In the genomic region with DNA sequence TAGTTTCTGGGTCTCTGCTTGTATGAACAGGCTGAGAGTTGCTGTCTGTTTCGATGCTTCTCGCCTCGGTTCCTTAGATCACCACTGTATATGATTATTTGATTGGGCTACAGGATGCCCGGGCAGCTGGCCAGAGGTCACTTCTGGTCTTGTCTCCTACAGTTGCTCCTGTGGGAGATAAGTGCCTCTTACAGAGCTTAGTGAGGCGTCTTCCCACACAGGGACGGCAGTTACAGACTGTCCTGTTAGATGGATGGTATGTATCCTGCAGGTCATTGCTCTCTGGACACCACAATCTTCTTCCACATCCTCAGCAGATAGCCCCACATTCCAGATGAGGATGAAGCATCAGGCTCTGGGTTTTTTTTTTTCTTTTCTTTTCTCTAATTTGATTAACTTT, we compare ENCODE assay signal across 22 mouse cellular contexts. TPM values are rescaled to one million over a fixed set of nuclear protein-coding genes. Genes with fewer than 3 reads are reported as not detected.
A peak's percentile ranks its signal among the peaks of the same experiment; 100 is the strongest.
DNase-seq lines count a peak whose midpoint lies in the region; ATAC-seq and TF ChIP-seq lines count a peak whose summit lies in the region.
"Had no signal": no experiment of that assay in that cellular context is flagged by ENCODE, and none has a peak within 500 bp of the region (broad histone marks: within the 10 kb centered on the region; RNA-seq: fewer than 3 reads in every experiment).

No protein-coding gene starts in this region.

- no peaks in the 10 kb centered on the region; the same call in 1 of the 2 replicates for H3K27me3 ChIP-seq in heart, adult 2 months (ENCODE audit: control insufficient read depth, insufficient read depth, low read length)
- H3K27me3 ChIP-seq in liver, adult 2 months (ENCODE audit: control insufficient read depth, insufficient read depth, low read length): no peaks in the 10 kb centered on the region
- H3K27me3 ChIP-seq in liver, embryonic 11.5 days (replicated peaks; ENCODE audit: control insufficient read depth, insufficient read depth, low read length): no peaks in the 10 kb centered on the region
- H3K27me3 ChIP-seq in forebrain, postnatal 0 days (ENCODE audit: insufficient read depth, low read length): no peaks in the 10 kb centered on the region
- H3K27me3 ChIP-seq: CH12.LX, Patski had no signal

- no peak for TF ChIP-seq POLR2A in heart, adult 2 months (IDR thresholded peaks at IDR 0.05; ENCODE audit: insufficient read depth, low read depth, low read length)
- no peak for TF ChIP-seq POLR2A in liver, adult 2 months (IDR thresholded peaks at IDR 0.05; ENCODE audit: extremely low read depth, insufficient read depth, low read length)

- no peak overlapping the region for H3K4me2 ChIP-seq in liver, embryonic 11.5 days
- H3K4me2 ChIP-seq in forebrain, postnatal 0 days (ENCODE audit: low read depth): no peak overlapping the region

- H3K4me3 ChIP-seq in heart, adult 2 months: no peak overlapping the region
- H3K4me3 ChIP-seq in liver, adult 2 months (ENCODE audit: insufficient read depth, low read depth, low read length): no peak overlapping the region
- H3K4me3 ChIP-seq in liver, embryonic 11.5 days (ENCODE audit: low read depth, low read length): no peak overlapping the region
- H3K4me3 ChIP-seq in forebrain, postnatal 0 days (ENCODE audit: low read depth, low read length): no peak overlapping the region

- no peak for TF ChIP-seq EP300 in heart, adult 2 months (IDR thresholded peaks at IDR 0.05; ENCODE audit: insufficient read depth, low read depth, low read length)

- no peak overlapping the region for H3K9ac ChIP-seq in heart, adult 2 months (ENCODE audit: low read depth, low read length)
- H3K9ac ChIP-seq in liver, adult 2 months (ENCODE audit: low read depth, low read length): no peak overlapping the region
- no peak overlapping the region for H3K9ac ChIP-seq in liver, embryonic 11.5 days (ENCODE audit: low read depth, low read length)
- H3K9ac ChIP-seq in forebrain, postnatal 0 days: no peak overlapping the region

- no peaks in the 10 kb centered on the region; the same call in 1 of the 2 replicates for H3K9me3 ChIP-seq in liver, embryonic 11.5 days (ENCODE audit: control insufficient read depth, low read length)
- H3K9me3 ChIP-seq in forebrain, postnatal 0 days (ENCODE audit: low read length): no peaks in the 10 kb centered on the region

- DNase-seq in heart, adult 11 months: peak; percentile 58
- no peak for DNase-seq in heart, adult 2 months
- peak; percentile 42 for DNase-seq in liver, adult 2 months (ENCODE audit: extremely low read depth, low read depth, low spot score)
- DNase-seq in liver, embryonic 11.5 days (ENCODE audit: low spot score): no peak
- DNase-seq in MN1 (ENCODE audit: low spot score): peak; percentile 30
- no peak for DNase-seq in forebrain, postnatal 0 days
- DNase-seq: adrenal gland, adult 2 months; adrenal gland, adult 8-10 months; adrenal gland, postnatal 10 days; adrenal gland, postnatal 14 days; adrenal gland, postnatal 25 days; adrenal gland, postnatal 36 days; B cell, adult 2 months; cerebellum, adult 11 months; cerebellum, adult 11-12 months; cerebellum, adult 18-20 months; cerebellum, adult 2 months had no signal

- no peak for TF ChIP-seq CTCF in heart, adult 2 months (IDR thresholded peaks at IDR 0.05)
- no peak for TF ChIP-seq CTCF in liver, adult 2 months (IDR thresholded peaks at IDR 0.05; ENCODE audit: low read depth, low read length)
- no peak for TF ChIP-seq CTCF in forebrain, postnatal 0 days (IDR thresholded peaks at IDR 0.05; ENCODE audit: low read depth)

- H3K36me3 ChIP-seq in heart, adult 2 months (ENCODE audit: control insufficient read depth, insufficient read depth, low read length): no peaks in the 10 kb centered on the region
- no peaks in the 10 kb centered on the region for H3K36me3 ChIP-seq in liver, adult 2 months (ENCODE audit: control insufficient read depth, insufficient read depth, low read length)
- H3K36me3 ChIP-seq in liver, embryonic 11.5 days (ENCODE audit: control insufficient read depth, insufficient read depth, low read length): no peaks in the 10 kb centered on the region
- no peaks in the 10 kb centered on the region for H3K36me3 ChIP-seq in forebrain, postnatal 0 days (ENCODE audit: insufficient read depth)
- H3K36me3 ChIP-seq: G1E had no signal

- no peaks in the 10 kb centered on the region for H3K79me2 ChIP-seq in heart, adult 2 months (replicated peaks; ENCODE audit: control insufficient read depth, insufficient read depth, low read length)
- H3K79me2 ChIP-seq in liver, adult 2 months (ENCODE audit: control insufficient read depth, insufficient read depth, low read length): no peaks in the 10 kb centered on the region

- WGBS in heart, adult 2 months: 29% methylated on average over 6 of the region's 6 CpGs
- 73% methylated on average over 6 of the region's 6 CpGs for WGBS in liver, adult 2 months
- 63% methylated on average over 6 of the region's 6 CpGs for WGBS in liver, embryonic 11.5 days
- 89% methylated on average over 6 of the region's 6 CpGs for WGBS in forebrain, postnatal 0 days

- H3K27ac ChIP-seq in heart, adult 2 months: no peak overlapping the region
- no peak overlapping the region for H3K27ac ChIP-seq in liver, adult 2 months (replicated peaks; ENCODE audit: insufficient read depth, low read depth, low read length)
- no peak overlapping the region for H3K27ac ChIP-seq in liver, embryonic 11.5 days (ENCODE audit: low read depth, low read length)
- H3K27ac ChIP-seq in forebrain, postnatal 0 days (ENCODE audit: low read depth, low read length): no peak overlapping the region

- H3K4me1 ChIP-seq in heart, adult 2 months (ENCODE audit: control insufficient read depth, insufficient read depth, low read length): no peaks in the 10 kb centered on the region
- no peaks in the 10 kb centered on the region for H3K4me1 ChIP-seq in liver, adult 2 months (ENCODE audit: control insufficient read depth, insufficient read depth, low read length)
- no peaks in the 10 kb centered on the region for H3K4me1 ChIP-seq in liver, embryonic 11.5 days (replicated peaks; ENCODE audit: control insufficient read depth, insufficient read depth, low read length)
- no peaks in the 10 kb centered on the region for H3K4me1 ChIP-seq in forebrain, postnatal 0 days (ENCODE audit: insufficient read depth)

- intact Hi-C loops in heart, adult 2 months (cut with DNase I): no loop called here

- no peak for ATAC-seq in liver, embryonic 11.5 days (replicated peaks; ENCODE audit: low FRiP score)
- ATAC-seq in forebrain, postnatal 0 days: no peak
- ATAC-seq: activated CD4-positive, CD25-positive, alpha-beta regulatory T cell, adult 4 months; CD4-positive, CD25-positive, alpha-beta regulatory T cell, adult 4 months; Patski had no signal

RNA-seq across cellular contexts. Expression of a gene that starts 21.7 kb away (rescaled TPM):
- total RNA-seq in heart, adult 2 months (2021): 10 to 100 TPM; 64.6 to 80.3 TPM
- 16.8 and 19.5 TPM in 2 replicates for polyA plus RNA-seq in heart, adult 2 months (2012; rRNA removed)
- 31.0 and 37.5 TPM in 2 replicates for total RNA-seq in liver, adult 2 months (2014; rRNA removed)
- 2.9 and 3.1 TPM in 2 replicates for polyA plus RNA-seq in liver, adult 2 months (2012; rRNA removed)
- 13.4 and 16.1 TPM in 2 replicates for polyA plus RNA-seq in liver, embryonic 11.5 days (2014; fragmentation: Nextera tagmentation; extraction: Ambion mirVana)
- total RNA-seq in forebrain, postnatal 0 days (2014; rRNA removed): 186 and 267 TPM in 2 replicates
- 33.1 and 56.7 TPM in 2 replicates for polyA plus RNA-seq in forebrain, postnatal 0 days (2015; fragmentation: Nextera tagmentation; extraction: Ambion mirVana)
- polyA plus RNA-seq: G1E had no signal

Comparison
In these comparisons a context has a peak if more than half of its experiments do, and no peak if none do; other contexts are left out.
1. DNase-seq: peak in heart, adult 11 months (single experiment), liver, adult 2 months (single experiment) and MN1 (single experiment); none in heart, adult 2 months (0 of 2), liver, embryonic 11.5 days (single experiment) and forebrain, postnatal 0 days (single experiment).